Mouse (Mus musculus) MEL-GATA-1-ER (cell line): Measurements from ENCODE around the gene Dcaf12.

Experiments used
- DNase-seq: peaks from one replicate; pipeline ENCODE4 v3.0.0-alpha.2; 2012; ENCODE audit warnings: low read depth; ENCODE audit errors: extremely low read depth

Dcaf12 gene

GRCm38 (mm10) chr4:41314141-41315129 is at the start of gene Dcaf12:
Gene Dcaf12 (minus strand): TSS chr4:41314889.
- DNase-seq: peak; percentile 93

- no peak for DNase-seq
These were observed 46.4 kb upstream of the Dcaf12 start for GRCm38 (mm10) chr4:41361059-41361458.

- no peak for DNase-seq
These were observed 44.7 kb upstream of the Dcaf12 start for GRCm38 (mm10) chr4:41359358-41359757.

GRCm38 (mm10) chr4:41358669-41359068 is 44.0 kb upstream of the Dcaf12 start:
- DNase-seq: no peak

GRCm38 (mm10) chr4:41357154-41357553 is 42.5 kb upstream of the Dcaf12 start:
- DNase-seq: no peak

- no peak for DNase-seq
These were observed 38.6 kb upstream of the Dcaf12 start for GRCm38 (mm10) chr4:41353265-41353664.

- peak; percentile 31 for DNase-seq
These were observed 38.1 kb upstream of the Dcaf12 start for GRCm38 (mm10) chr4:41352758-41353157.

- DNase-seq: no peak
These were observed 34.5 kb upstream of the Dcaf12 start for GRCm38 (mm10) chr4:41349199-41349591.

- peak; percentile 88 for DNase-seq
These were observed 34.0 kb upstream of the Dcaf12 start, which contains the start of gene Ubap1 for GRCm38 (mm10) chr4:41348584-41349198. Gene Ubap1 (plus strand): TSS chr4:41348996.

GRCm38 (mm10) chr4:41347839-41348238 is 33.1 kb upstream of the Dcaf12 start:
- no peak for DNase-seq

- DNase-seq: no peak
These were observed 31.3 kb upstream of the Dcaf12 start for GRCm38 (mm10) chr4:41346011-41346410.

- DNase-seq: no peak
These were observed 26.3 kb upstream of the Dcaf12 start for GRCm38 (mm10) chr4:41340912-41341550.

GRCm38 (mm10) chr4:41336546-41336945 is 21.9 kb upstream of the Dcaf12 start:
- DNase-seq: no peak

GRCm38 (mm10) chr4:41331698-41332421 is 17.2 kb upstream of the Dcaf12 start:
- DNase-seq: no peak

GRCm38 (mm10) chr4:41331085-41331484 is 16.4 kb upstream of the Dcaf12 start:
- peak; percentile 98 for DNase-seq

GRCm38 (mm10) chr4:41329481-41329880 is 14.8 kb upstream of the Dcaf12 start:
- DNase-seq: no peak

GRCm38 (mm10) chr4:41326876-41327275 is 12.2 kb upstream of the Dcaf12 start:
- DNase-seq: no peak

- DNase-seq: no peak
These were observed 6.3 kb upstream of the Dcaf12 start for GRCm38 (mm10) chr4:41320971-41321370.

- no peak for DNase-seq
These were observed 3.6 kb upstream of the Dcaf12 start for GRCm38 (mm10) chr4:41318267-41318666.

- DNase-seq: no peak
These were observed 484 bp upstream of the Dcaf12 start for GRCm38 (mm10) chr4:41315173-41315572.

GRCm38 (mm10) chr4:41313722-41314121 is 967 bp downstream of the Dcaf12 start:
- no peak for DNase-seq
